Mouse (Mus musculus) frontal cortex, adult 2 months (tissue): ENCODE data around the gene Armh3. TPM values are rescaled to one million over a fixed set of nuclear protein-coding genes. Genes with fewer than 3 reads are reported as not detected.

ENCODE experiments used
- DNase-seq, 2 experiments: peaks; one replicate each; pipeline ENCODE4 v3.0.0; 2022; ENCODE audit warnings: low spot score in 1 of 2; ENCODE audit errors: extremely low spot score in 1 of 2
- polyA plus RNA-seq: library from polyadenylated mRNA; depleted of rRNA; stranded (reverse); fragments of >200 nt; gene quantifications from 2 replicates; pipeline ENCODE4 v1.2.3, GENCODE M21; 2012

Armh3 gene
- polyA plus RNA-seq, 1 experiment, result 16.2 TPM

DNA sequence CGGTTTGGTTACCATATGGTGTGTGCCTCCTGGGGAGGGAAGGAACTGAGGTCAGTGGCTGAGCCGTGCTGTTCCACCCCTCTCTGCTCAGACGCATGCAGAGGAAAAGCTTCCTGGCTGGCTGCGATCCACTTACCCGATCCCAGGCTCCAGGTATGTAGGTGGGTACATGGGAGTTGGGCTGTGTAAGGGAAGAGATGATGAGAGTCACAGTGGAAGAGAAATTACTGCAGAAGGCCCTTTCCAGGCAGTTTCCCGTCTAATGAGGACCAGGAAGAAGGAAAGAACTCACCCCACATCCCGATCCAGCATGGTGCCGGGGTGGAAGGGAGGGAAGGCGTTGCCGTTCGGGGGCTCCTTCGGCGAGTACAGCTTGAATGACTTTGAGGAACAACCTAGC lies 37.7 kb upstream of the Armh3 start:
- no peak for DNase-seq

DNA sequence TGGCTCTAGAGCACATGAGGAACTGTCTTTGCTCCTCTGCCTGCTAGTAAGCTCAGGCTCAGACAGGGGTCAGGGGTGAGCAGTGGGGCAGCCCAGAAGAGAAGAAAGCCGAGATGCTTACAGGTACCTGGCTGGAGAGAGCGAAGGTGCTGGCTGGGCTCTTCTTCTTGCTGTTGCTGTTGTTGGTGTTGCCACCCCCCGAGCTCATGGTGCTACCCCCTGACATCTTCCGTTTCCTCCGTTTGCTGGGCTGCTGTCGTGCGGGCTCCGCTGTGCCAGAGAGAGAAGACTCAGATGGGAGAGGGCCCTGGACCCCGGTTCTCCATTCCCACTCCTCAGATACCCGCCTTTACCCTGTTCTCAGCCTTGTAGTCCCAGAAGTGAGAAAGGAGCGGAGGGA lies 35.6 kb upstream of the Armh3 start:
- no peak for DNase-seq

DNA sequence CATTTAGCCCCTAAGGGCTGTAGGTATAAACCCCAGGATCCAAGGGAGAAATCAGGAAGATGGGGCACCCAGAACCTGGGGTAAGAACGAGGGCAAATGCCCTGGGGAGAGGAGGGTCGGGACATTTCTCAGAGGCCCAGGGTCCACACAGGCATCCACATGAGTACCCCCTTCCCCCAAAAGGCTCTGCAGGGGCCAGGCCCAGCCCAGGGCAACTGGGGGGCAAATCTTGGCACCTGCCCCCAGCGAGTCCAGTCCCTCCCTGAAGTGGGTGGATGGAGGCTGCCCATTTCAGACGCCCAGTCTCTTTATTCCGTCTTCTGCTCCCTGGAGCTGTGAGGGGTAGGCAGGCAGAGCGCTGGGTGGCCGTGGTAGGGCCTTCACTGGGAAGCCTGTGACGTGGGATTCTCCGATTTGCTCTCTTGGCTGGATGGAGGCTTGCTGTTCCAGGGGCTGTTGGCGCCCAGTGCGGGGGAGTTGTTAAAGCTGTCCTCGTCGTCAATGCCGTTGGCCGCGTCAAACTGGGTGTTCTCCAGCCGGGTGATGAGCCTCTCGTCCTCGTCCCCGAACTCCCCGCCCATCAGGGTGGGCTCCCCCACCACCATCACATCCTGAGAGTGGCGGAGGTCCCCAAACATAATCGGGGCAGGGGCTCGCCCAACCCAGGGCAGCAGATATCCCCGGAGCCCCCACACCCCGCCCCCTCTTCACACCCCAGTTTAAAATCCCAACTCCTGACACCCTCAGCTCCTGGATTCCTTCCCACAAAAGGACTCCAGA lies 34.6 kb upstream of the Armh3 start:
- DNase-seq, result peak in 1 of 2 experiments; percentile 63

DNA sequence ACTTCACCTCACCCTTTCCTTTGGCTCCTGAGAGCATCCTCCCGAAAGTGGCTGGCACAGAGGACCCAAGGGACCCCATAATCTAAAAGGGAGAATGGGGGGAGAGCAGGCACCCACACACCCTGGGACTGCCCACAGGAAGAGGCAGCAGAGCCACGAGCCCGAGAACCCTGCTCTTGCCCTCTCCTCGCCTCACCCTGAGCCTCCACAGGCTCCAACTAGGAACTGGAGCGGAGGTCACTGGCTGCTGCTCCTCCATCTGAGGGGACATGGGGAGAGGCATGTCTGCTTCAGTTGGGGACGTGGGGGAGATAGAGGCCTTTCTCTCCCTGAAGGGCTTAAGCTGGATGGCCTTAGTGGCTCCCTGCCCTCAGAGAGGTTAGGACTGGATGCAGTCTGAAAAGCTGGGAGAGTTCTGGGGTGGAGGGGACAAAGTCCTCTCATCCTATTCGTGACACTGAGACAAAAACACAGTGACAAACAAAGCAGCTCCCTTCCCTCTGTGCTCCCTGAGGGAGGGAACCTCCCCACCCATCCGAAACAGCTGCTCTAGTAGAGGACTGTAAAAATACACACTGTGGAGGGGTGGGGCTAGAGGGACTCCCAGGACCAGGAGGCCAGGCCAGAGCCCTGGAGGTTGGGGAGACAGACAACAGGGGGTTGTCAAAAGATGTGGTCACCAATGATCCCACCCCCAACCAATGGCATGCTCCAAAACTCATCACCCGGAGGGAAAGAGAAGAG lies 33.6 kb upstream of the Armh3 start:
- no peak for DNase-seq

GRCm38 (mm10) chr19:46030196-46030983 lies 32.1 kb upstream of the Armh3 start:
- DNase-seq, result no peak

DNA sequence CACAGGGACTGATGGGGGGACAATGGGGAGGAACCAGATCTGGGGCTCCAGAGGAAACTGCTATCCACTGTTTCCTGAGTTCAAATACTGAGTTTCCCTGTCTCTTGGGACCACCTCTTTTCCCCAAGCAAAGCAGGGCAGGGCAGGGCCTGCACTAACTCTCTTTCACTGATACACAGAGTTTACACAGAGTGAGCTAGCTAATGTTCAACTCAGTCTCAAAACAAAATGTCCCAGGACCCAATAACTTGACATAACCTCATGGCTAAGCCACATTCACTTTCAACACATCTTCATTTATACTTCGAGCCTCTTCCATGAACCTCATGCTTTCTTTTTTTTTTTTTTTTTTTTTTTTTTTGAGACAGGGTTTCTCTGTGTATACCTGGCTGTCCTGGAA lies 31.4 kb upstream of the Armh3 start:
- DNase-seq, result no peak

DNA sequence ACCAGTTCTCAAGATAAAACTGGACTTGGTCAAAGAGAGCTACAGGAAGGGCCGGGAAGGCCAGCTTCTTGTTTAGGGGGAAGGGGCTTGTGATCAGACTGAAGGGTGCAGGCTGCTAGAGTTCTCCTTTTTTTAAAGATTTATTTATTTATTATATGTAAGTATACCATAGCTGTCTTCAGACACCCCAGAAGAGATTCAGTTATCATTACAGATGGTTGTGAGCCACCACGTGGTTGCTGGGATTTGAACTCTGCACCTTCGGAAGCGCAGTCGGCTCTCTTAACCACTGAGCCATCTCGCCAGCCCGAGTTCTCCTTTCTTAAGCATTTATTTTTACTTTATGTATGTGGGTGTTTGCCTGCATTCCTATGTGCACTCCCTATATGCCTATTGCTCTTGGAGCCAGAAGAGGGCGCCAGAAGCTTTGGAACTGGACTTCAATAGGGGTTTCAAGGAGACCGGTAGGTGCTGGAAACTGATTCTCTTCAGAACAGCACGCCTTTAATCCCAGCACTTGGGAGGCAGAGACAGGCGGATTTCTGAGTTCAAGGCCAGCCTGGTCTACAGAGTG lies 30.5 kb upstream of the Armh3 start:
- DNase-seq, result no peak

DNA sequence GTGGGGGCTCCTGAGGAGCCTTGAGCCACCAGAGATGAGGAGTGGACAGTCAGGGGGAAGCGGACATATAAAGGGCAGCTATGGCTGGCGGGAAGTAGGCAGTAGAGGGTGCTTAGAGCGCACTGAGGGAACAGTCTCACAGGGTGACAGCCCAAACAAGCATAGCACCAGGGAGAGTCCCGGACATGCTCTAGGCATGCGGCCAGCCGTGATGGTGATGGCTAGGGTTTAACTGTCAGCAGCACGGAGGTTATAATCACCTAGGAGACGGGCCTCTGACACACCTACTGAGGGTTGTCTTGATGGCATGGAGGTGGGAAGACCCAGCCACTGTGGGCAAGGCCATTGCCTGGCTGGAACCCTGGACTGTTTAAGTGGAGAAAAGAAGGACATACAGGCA lies 28.3 kb upstream of the Armh3 start:
- DNase-seq, result no peak

DNA sequence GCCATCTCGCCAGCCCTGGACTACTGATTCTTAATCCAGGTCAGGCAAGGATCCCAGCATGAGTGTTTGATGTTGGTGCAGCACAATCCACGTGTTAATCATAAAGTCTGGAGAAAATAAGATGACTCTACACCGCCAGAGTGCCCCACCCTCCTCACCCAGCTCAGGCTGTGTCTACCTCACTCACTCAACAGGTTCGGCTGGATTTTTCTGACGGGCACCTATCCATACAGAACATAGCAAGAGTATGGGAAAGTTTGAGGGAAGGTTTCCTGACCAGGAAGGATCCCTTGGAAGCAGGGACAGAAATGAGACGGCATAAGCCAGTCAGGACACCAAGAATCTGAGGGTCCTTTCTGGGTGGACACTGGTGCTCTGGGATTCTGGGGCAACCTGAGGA lies 26.7 kb upstream of the Armh3 start:
- no peak for DNase-seq

GRCm38 (mm10) chr19:46016023-46016422 lies 17.7 kb upstream of the Armh3 start:
- DNase-seq, result no peak

- DNase-seq, result peak; percentile 70 to 95
Measured at GRCm38 (mm10) chr19:46014572-46015178, 16.4 kb upstream of the Armh3 start.

GRCm38 (mm10) chr19:46005680-46006079 lies 7.4 kb upstream of the Armh3 start:
- DNase-seq, result no peak

DNA sequence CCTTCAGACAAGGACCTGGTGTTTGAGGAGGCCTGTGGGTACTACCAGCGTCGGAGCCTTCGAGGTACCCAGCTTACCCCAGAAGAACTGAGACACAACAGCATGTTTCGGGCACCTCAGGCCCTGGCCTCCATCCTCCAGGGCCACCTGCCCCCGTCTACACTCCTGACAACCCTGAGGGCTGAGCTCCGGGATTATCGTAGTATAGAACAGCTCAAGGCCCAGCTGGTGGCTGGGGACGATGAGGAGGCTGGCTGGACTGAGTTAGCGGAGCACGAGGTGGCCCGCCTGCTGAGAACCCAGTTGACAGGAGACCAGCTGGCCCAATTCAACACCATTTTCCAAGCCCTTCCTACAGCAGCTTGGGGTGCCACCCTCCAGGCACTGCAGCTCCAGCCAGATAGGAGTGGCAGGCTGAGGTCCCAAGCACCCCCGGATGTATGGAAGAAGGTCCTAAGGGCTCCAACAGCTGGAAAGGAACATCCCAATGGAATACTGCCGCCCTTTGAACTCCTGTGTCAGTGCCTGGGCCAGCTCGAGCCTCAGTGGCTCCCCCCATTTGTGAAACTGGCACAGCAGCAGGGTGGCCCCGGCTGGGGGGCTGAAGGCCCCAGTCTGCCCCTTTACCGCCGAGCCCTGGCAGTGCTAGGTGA lies 6.7 kb upstream of the Armh3 start:
- DNase-seq, result no peak

GRCm38 (mm10) chr19:46003371-46004226 lies 5.3 kb upstream of the Armh3 start, which contains the start of gene Hps6:
Hps6 (plus strand) TSS chr19:46003508.
- DNase-seq, result peak in 1 of 2 experiments; percentile 74

- no peak for DNase-seq
Measured at GRCm38 (mm10) chr19:46002279-46002678, 4.0 kb upstream of the Armh3 start.

DNA sequence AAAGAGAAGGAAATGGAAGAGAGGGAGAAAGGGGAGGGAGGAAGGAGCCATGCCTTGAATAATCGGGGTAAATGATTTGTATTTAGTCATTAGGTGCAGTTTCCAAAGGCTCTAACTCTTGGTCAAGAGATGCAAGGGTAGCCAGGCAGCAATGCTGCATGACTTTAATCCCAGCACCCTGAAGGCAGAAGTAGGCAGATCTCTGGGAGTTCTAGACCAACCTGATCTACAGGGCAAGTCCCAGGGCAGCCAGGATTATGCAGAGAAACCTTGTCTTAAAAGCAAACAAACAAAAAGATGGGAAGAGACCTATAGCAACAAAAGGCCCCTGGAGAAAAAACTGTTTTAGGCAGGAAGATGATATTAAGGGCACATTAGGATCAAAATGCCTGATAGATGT lies 1.1 kb upstream of the Armh3 start:
- DNase-seq, result no peak

- DNase-seq, result no peak
Measured at GRCm38 (mm10) chr19:45998694-45999217, 468 bp upstream of the Armh3 start.

DNA sequence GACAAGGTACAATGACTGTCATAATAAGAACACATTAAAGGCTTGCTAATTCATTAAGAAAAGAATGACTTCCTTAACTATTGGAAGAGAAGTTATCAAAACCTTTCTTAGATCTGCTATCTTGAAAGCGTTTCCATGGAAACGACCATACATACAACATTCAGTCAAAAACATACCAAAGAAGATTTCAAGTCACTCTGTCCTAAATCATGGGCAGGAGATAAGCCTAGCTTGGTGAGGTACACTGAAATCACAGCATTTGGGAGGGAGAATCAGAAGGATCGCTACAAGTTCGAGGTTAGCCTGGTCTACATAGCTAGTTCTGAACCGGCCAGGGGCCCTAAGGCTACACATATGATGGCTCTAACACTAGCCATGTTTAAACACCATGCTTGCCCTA lies 923 bp downstream of the Armh3 start:
- no peak for DNase-seq
